Mouse (Mus musculus): Measurements from ENCODE around the gene Glis3.

GRCm38 (mm10) chr19:28655166-28655565 is 24.7 kb downstream of the Glis3 start:
- TF ChIP-seq POLR2A (IDR thresholded peaks at IDR 0.05; ENCODE audit: borderline replicate concordance, extremely low read depth, low read depth, low read length), result no peak
- no peak for TF ChIP-seq CTCF (IDR thresholded peaks at IDR 0.05; ENCODE audit: insufficient read depth, low read length)

Data from lung, adult 2 months (tissue).